In the genomic region with DNA sequence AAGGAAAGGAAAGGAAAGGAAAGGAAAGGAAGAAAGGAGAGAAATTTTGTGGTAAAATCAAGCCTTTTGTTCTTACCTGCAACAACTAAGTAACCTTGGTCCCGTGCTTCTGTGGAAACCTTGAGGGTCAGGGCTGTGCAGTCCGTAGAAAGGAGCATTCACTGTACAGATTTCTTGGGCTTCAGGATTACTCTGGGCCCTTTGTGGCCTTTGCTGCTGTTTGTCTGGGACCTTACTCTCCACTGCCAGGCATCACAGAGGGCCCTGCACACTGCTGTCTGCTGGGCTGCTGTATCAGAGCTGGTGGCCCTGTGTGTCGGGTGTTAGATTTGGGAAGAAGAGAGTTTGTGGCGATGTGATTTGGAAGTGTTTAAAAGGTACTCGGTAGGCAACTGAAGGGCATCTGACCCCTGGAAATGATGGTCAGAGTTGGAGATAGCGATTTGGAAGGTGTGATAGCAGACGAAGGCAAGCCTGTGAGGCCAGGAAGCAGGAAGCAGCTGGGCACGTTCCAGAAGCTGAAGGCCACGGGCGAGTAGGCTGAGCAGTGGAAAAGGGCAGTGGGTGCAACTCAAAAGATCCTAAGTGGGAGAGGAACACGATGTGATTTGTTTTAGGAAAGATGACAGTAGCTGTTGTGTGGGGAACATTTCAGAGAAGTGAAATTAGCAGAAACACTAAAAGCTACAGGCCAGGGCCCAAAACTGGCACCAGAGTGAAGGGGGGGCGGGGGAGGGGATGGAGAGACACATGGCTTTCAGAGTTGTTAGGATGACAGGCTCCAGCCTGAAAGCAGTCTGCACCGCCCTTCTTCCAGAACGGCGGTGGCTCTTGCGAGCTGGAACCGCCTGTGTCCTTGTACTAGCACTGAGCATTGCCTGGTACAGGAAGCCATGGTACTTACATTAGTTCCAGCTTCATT, we compare ENCODE assay signal across 12 mouse cellular contexts. TPM values are rescaled to one million over a fixed set of nuclear protein-coding genes. Genes with fewer than 3 reads are reported as not detected.
DNase-seq lines count a peak whose midpoint lies in the region; ATAC-seq lines count a peak whose summit lies in the region.
"Had no signal": no experiment of that assay in that cellular context is flagged by ENCODE, and none has a peak within 500 bp of the region (broad histone marks: within the 10 kb centered on the region; RNA-seq: fewer than 3 reads in every experiment).

No protein-coding gene starts in this region.

- no peak for ATAC-seq in hindbrain, embryonic 13.5 days (ENCODE audit: low FRiP score)
- no peak for ATAC-seq in hindbrain, embryonic 14.5 days (ENCODE audit: low FRiP score)
- no peak for ATAC-seq in limb, embryonic 13.5 days (ENCODE audit: low FRiP score, low read depth)

- H3K9me3 ChIP-seq in hindbrain, embryonic 13.5 days = no peaks in the 10 kb centered on the region
- H3K9me3 ChIP-seq in hindbrain, embryonic 14.5 days (ENCODE audit: control insufficient read depth, low read length) = no peaks in the 10 kb centered on the region
- H3K9me3 ChIP-seq in limb, embryonic 13.5 days = no peaks in the 10 kb centered on the region

- H3K4me3 ChIP-seq in hindbrain, embryonic 13.5 days = no peak overlapping the region
- no peak overlapping the region for H3K4me3 ChIP-seq in hindbrain, embryonic 14.5 days (replicated peaks; ENCODE audit: low read length)
- no peak overlapping the region for H3K4me3 ChIP-seq in limb, embryonic 13.5 days

- no peak overlapping the region for H3K27ac ChIP-seq in hindbrain, embryonic 13.5 days
- H3K27ac ChIP-seq in hindbrain, embryonic 14.5 days = no peak overlapping the region
- H3K27ac ChIP-seq in limb, embryonic 13.5 days = peak overlapping the region; percentile 48; the same call in 1 of the 2 replicates
- H3K27ac ChIP-seq: liver, embryonic 14.5 days had no signal

- no peaks in the 10 kb centered on the region for H3K27me3 ChIP-seq in hindbrain, embryonic 13.5 days
- no peaks in the 10 kb centered on the region for H3K27me3 ChIP-seq in hindbrain, embryonic 14.5 days (ENCODE audit: control insufficient read depth, insufficient read depth, low read length)
- no peaks in the 10 kb centered on the region for H3K27me3 ChIP-seq in limb, embryonic 13.5 days

- peaks cover 26% of the 10 kb centered on the region for H3K4me1 ChIP-seq in hindbrain, embryonic 13.5 days (replicated peaks)
- peaks cover 16% of the 10 kb centered on the region for H3K4me1 ChIP-seq in hindbrain, embryonic 14.5 days (replicated peaks; ENCODE audit: control insufficient read depth, insufficient read depth, low read length)
- H3K4me1 ChIP-seq in limb, embryonic 13.5 days = peaks cover 40% of the 10 kb centered on the region

- H3K36me3 ChIP-seq in hindbrain, embryonic 13.5 days = peaks cover 31% of the 10 kb centered on the region
- H3K36me3 ChIP-seq in hindbrain, embryonic 14.5 days (replicated peaks; ENCODE audit: control insufficient read depth, insufficient read depth) = peaks cover 39% of the 10 kb centered on the region
- peaks cover 35% of the 10 kb centered on the region for H3K36me3 ChIP-seq in limb, embryonic 13.5 days

- no peak for DNase-seq in hindbrain, embryonic 14.5 days (ENCODE audit: low spot score)
- DNase-seq in A20 (ENCODE audit: low read depth, low spot score) = peak; percentile 22
- DNase-seq in adrenal gland, postnatal 36 days = peak; percentile 76 to 86
- no peak for DNase-seq in frontal cortex, postnatal 25 days (ENCODE audit: low spot score in 2 of 2)
- no peak for DNase-seq in gastrocnemius, postnatal 14 days
- DNase-seq in spleen, adult 12 weeks (ENCODE audit: low spot score) = no peak
- DNase-seq: cerebellum, postnatal 14 days; right cerebral cortex, adult 18-20 months; thymus, postnatal 25 days had no signal

- WGBS in hindbrain, embryonic 13.5 days = 77% methylated on average over 17 of the region's 17 CpGs
- WGBS in hindbrain, embryonic 14.5 days = 75% methylated on average over 17 of the region's 17 CpGs
- 63% methylated on average over 17 of the region's 17 CpGs for WGBS in limb, embryonic 13.5 days

- no peak overlapping the region for H3K4me2 ChIP-seq in hindbrain, embryonic 13.5 days
- H3K4me2 ChIP-seq in hindbrain, embryonic 14.5 days (replicated peaks) = no peak overlapping the region
- H3K4me2 ChIP-seq in limb, embryonic 13.5 days (replicated peaks) = no peak overlapping the region

- intact Hi-C loops in gastrocnemius, postnatal 14 days (cut with DNase I; ENCODE audit: low total_unique reads) = no loop called here

- 0 out of 2 replicates have a peak overlapping the region, but pooled peaks have one; percentile 29 for H3K9ac ChIP-seq in hindbrain, embryonic 13.5 days
- H3K9ac ChIP-seq in hindbrain, embryonic 14.5 days = no peak overlapping the region
- peak overlapping the region; percentile 25; the same call in 1 of the 2 replicates for H3K9ac ChIP-seq in limb, embryonic 13.5 days
- H3K9ac ChIP-seq: liver, embryonic 14.5 days had no signal

RNA-seq across cellular contexts. Expression of a gene that starts 15.8 kb away (rescaled TPM):
- 29.0 and 29.5 TPM in 2 replicates for polyA plus RNA-seq in hindbrain, embryonic 13.5 days (2015; fragmentation: Nextera tagmentation; extraction: Ambion mirVana)
- polyA plus RNA-seq in hindbrain, embryonic 14.5 days (2014; fragmentation: Nextera tagmentation; extraction: Ambion mirVana) = 36.3 and 39.6 TPM in 2 replicates
- total RNA-seq in adrenal gland, postnatal 36 days (2021) = 10 to 100 TPM; 42.6 to 82.9 TPM
- polyA plus RNA-seq in limb, embryonic 13.5 days (2015; fragmentation: Nextera tagmentation; extraction: Ambion mirVana) = 22.5 and 24.3 TPM in 2 replicates
- 10 to 100 TPM; 17.0 to 34.2 TPM for total RNA-seq in gastrocnemius, postnatal 14 days (2021)

RNA-seq across cellular contexts. Expression of a gene that starts 44.7 kb away (rescaled TPM):
- 359 and 380 TPM in 2 replicates for polyA plus RNA-seq in hindbrain, embryonic 13.5 days (2015; fragmentation: Nextera tagmentation; extraction: Ambion mirVana)
- 383 and 392 TPM in 2 replicates for polyA plus RNA-seq in hindbrain, embryonic 14.5 days (2014; fragmentation: Nextera tagmentation; extraction: Ambion mirVana)
- total RNA-seq in adrenal gland, postnatal 36 days (2021) = 100 to 1,000 TPM; 283 to 288 TPM
- 411 and 442 TPM in 2 replicates for polyA plus RNA-seq in limb, embryonic 13.5 days (2015; fragmentation: Nextera tagmentation; extraction: Ambion mirVana)
- 100 to 1,000 TPM; 642 to 667 TPM for total RNA-seq in gastrocnemius, postnatal 14 days (2021)

RNA-seq across cellular contexts. Expression of a gene that starts 44.8 kb away (rescaled TPM):
- 0.22 and 0.38 TPM in 2 replicates for polyA plus RNA-seq in hindbrain, embryonic 13.5 days (2015; fragmentation: Nextera tagmentation; extraction: Ambion mirVana)
- polyA plus RNA-seq in hindbrain, embryonic 14.5 days (2014; fragmentation: Nextera tagmentation; extraction: Ambion mirVana) = 0.20 and 0.25 TPM in 2 replicates
- total RNA-seq in adrenal gland, postnatal 36 days (2021) = under 1 TPM in 1 of 2 experiments, not detected in 1; 0.50 TPM
- 0.40 and 0.51 TPM in 2 replicates for polyA plus RNA-seq in limb, embryonic 13.5 days (2015; fragmentation: Nextera tagmentation; extraction: Ambion mirVana)
- total RNA-seq in gastrocnemius, postnatal 14 days (2021) = under 1 TPM; 0.16 to 0.22 TPM

Comparison
In these comparisons a context has a peak if more than half of its experiments do, and no peak if none do; other contexts are left out.
1. DNase-seq: peak in A20 (single experiment) and adrenal gland, postnatal 36 days (2 of 2); none in hindbrain, embryonic 14.5 days (single experiment), frontal cortex, postnatal 25 days (0 of 2), gastrocnemius, postnatal 14 days (single experiment) and spleen, adult 12 weeks (single experiment).